Mouse (Mus musculus) right cerebral cortex, postnatal 4 days (tissue): ENCODE data around the gene Zfp296.

ENCODE experiments used
- DNase-seq: peaks from one replicate; pipeline ENCODE4 v3.0.0-alpha.2; 2022

Zfp296 gene

GRCm38 (mm10) chr7:19577141-19577852, at the start of gene Zfp296, which contains the start of gene Gemin7:
Zfp296 (plus strand) TSS chr7:19577287.
Gemin7 (minus strand) TSS chr7:19577595.
- DNase-seq: no peak

GRCm38 (mm10) chr7:19531077-19531476, 46.0 kb upstream of the Zfp296 start:
- DNase-seq: no peak

DNA sequence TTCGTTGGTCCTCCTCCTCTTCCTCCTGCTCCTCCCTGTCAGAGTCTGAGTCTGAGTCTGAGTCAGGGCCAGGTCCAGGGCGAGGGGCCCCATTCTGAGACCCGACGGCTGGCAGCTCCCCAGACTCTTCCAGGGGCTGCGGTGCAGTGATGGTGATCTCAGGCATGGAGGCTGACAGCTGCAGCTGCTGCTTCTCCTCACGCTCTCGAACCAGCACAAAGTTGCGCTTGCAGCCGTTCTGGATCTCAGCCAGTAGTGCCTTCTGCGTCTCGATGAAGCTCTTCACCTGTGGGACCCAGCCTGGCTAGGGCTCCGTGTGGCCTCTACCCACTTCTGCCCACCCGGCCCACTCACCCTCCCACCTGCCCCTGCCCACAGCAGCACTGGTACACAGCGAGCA, 44.8 kb upstream of the Zfp296 start:
- DNase-seq: no peak

- no peak for DNase-seq
These were observed 42.4 kb upstream of the Zfp296 start for GRCm38 (mm10) chr7:19534676-19535075.

DNA sequence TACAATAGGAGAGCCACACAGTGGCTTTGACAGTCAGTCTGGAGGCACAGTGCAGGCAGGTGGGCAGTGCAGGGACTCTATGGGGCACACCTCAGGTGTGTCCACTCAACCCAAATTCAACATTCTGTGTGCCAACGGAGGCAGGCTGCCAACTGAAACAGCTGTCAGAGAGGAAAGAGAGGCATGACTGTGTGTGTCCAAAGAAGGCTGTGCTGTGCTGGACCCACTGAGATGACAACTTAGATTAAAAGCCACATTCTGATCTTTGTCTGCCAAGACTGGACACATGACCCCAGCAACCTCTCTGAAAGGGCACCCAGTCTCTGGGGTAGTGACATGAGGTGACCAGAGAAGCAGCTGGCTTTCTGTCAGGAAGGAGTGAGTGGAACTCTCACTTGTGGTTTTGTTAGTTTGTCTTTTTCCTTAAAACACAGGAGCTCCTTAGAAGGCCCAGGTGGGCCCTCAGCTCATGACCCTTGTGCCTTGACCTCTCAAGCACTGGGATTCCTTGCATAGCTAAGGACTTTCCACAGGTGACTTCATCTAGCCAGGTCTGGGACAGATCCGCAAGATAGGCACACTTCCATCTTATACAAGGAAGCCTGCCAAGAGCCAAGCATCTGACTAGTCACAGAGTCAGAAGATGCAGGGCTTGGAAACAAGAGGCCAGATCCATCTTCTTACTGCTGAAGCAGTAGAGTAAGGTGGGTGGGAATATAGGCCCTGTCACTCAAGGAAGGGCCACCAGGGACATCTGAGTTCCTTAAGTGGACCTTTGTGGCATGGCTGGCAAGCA, 36.1 kb upstream of the Zfp296 start:
- no peak for DNase-seq

DNA sequence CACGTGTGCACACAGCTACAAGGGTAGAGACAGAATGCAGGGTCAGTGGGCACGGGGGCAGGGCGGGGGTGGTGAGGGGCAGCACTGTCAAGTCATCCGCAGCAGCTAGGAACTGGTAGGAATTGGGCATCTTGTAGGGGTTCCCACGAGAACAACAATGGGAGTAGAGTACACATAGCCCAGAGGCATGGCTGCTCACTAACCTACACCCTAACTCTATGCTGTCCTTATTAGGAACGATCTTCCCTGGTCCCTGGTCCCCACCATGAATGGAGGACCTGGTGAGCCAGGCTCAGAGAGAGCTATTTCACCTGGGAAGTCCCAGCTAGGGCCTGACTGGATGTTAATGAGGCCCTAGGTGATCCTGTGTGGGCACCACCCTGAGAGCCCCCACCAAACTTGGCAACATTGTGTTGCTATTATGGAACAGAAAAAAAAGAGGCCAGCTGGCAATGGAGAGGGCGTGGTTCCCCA, 35.4 kb upstream of the Zfp296 start:
- no peak for DNase-seq

- DNase-seq: no peak
These were observed 34.9 kb upstream of the Zfp296 start for GRCm38 (mm10) chr7:19542155-19542691.

- DNase-seq: no peak
These were observed 33.5 kb upstream of the Zfp296 start for GRCm38 (mm10) chr7:19543584-19543983.

- DNase-seq: no peak
These were observed 31.1 kb upstream of the Zfp296 start for GRCm38 (mm10) chr7:19546007-19546406.

DNA sequence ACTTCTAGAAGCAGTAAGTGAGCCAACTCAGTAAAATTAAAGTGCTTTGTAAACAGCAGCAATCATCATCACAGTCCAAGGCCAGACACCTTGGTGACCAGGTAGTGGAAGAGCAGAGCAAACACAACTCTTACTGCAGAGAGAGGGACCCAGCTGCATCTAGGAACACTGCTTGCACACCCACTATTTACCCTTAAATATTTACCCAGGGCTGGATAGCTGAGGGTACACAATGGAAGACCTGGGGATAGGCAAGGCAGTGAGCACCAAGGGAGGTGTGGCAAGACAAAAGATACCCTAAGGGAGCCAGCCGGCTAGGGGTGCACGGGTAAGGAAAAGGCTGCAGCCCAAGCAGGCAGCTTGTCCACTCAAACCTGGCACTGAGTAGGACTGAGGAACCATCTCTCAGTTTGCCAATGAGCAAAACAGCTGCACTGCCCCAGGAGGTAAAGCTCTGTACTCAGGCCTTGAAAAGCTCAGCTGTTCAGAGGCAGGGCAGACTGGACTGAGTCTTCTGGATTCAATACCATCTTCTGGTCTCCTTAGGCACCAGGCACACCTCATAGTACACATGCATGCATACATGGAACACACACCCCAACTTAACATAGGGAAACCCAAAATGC, 29.6 kb upstream of the Zfp296 start:
- DNase-seq: no peak

DNA sequence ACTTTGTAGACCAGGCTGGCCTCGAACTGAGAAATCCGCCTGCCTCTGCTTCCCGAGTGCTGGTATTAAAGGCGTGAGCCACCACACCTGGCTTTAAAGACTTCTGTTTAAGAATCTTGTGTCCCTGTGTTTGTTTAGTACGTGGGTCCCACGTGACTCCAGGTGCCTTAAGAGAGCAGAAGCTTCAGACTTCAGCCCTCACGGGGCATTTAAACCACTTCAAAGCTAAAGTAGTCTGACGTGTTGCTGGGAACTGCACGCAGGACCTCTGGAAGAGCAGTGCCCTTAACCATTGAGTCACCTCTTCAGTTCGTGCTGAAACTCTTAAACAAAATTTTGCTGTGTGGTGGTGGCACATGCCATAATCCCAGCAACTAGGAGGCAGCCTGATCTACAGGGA, 27.7 kb upstream of the Zfp296 start:
- DNase-seq: no peak

DNA sequence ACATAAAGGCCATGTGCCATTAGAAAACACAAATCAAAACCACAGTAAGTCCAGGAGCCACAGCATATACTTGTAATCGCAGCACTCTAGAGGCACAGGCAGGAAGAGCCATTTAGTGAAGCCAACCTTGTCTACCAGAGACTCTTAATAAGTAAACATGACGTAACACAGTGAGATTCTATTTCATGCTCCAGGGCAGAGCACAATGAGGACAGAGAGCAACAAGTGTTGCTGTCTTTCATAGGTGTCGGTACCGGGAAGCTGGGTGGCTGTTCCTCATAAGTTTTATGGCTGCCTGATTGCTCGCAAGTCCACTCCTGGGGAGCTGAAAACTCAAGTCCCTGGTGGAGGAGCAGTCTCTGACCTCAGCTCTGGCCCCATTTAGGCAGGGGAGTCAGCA, 25.5 kb upstream of the Zfp296 start:
- no peak for DNase-seq

GRCm38 (mm10) chr7:19552443-19552842, 24.6 kb upstream of the Zfp296 start:
- no peak for DNase-seq

DNA sequence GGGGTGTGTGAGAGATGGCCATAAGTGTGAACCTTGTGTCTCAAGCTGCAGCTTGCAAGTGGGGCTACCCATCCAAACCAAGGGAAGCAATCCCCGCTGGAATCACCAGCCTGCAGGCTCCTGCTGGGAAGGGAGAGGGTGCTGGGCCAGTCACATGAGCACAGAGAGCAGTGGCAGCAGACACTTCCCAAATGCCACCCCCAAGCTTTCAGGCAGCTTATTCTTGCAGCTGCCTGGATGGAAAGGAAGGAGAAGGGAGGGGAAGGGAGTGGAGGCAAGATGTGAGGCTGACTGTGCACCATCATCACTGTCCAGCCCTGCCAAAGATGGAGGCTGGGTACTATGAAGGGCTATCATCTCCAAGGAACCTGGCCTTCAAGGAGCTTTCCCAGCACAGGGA, 22.9 kb upstream of the Zfp296 start:
- no peak for DNase-seq

DNA sequence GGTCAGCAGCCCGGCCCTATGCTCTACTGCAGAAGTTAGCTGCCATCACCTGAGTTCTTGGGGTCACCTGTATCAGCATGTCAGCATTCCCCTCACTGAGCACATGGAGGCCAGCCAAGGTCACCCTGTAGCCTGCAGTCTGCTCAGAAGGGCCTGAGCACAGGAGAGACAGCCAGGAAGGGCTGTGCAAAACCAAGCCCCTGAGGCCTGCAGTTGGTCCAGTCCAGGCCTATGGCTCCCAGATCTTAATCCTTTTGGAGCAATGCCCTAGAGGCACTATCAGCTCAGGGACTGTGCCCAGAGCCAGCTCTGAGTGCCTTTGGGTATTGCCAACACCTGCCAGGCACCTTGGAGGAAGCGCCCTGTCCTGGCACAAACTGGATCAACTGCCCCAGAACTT, 20.0 kb upstream of the Zfp296 start:
- no peak for DNase-seq

DNA sequence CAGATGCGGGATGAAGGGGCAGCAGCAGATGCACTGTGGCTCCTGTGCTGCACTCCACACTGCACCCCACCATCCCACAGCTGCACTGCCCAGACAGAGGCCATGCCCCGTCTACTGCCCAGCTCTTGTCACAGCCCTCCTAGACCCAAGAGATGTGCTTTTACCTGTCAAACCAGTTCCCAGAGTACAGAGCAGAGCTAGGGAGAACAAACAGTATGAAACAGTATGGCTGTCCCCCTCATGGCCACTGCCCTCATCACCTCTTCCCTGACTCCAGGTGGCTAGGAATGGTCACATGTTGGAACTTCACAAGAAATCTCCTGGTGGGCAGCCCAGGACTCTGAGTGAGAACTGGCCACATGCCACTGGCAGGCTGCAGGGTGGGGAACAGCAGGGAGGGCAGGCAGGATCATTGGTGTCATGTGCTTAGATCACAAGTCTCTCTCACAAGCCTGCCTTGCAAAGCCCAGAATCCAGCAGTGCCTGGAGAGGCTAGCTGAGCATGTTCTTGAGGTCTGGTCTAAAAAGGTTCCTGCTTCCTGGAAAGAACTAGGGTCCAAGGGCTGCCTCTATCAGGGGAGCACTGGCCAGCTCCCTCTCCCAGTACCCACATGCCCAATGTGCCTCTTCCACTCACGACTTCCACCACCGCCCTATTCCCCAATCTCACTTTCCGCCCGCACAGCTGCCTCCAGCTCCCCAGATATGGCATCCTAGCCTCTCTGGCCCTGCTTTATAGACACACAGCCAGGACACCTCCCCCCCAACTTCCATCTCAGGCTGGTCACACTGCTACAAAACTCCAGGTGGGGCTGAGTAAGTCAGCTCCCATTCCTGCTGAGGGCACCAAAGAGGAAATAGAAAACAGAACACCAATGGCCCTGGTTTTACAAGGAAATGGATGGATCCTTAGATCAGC, 18.8 kb upstream of the Zfp296 start:
- no peak for DNase-seq

- no peak for DNase-seq
These were observed 18.1 kb upstream of the Zfp296 start for GRCm38 (mm10) chr7:19558965-19559364.

GRCm38 (mm10) chr7:19560491-19561260, 16.4 kb upstream of the Zfp296 start:
- no peak for DNase-seq

GRCm38 (mm10) chr7:19561431-19561764, 15.7 kb upstream of the Zfp296 start:
- no peak for DNase-seq

DNA sequence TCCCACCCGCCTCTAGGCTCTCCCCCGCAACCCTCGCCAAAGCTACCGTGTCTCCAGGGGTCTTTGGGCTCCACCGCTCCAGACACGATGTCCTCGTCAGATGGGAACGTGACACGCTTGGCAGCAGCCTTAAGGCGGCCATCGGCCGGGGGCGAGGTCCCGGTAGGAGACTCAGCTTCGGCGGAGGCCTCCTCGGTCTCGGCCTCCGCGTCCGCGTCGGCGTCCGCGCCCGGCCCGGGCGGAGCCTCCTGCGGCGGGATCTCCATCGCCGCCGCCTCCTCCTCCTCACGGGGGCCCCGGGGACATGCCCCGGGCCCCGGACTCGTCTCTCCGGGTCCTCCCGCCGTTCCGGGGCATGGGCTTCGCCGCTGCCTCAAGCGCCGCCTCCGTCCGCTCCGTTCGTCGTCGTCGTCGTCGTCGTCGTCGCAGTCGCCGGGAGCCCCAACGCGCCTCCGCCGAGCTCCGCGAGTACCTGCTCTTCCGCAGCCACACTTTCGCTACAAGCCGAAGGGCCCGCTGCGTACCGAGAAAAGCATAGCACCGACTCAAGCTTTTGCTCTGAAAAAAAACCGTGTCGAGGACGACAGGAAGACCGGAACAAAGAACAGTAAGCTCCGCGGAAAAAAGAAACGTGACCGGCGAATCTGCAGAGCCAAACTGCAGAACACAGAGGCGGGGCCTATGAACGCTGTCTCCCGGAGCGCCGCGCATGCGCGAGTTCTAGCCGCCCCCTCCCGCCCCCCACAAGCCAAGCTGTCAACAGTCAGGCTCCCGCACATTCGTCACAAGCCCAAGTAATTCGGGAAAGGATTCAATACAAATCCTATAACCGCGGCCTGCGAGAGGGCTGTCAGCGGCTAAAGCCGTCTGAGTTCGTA, 15.1 kb upstream of the Zfp296 start:
- peak; percentile 98 for DNase-seq
